Mouse (Mus musculus): ENCODE results near the gene Prss33. TPM values are rescaled to one million over a fixed set of nuclear protein-coding genes. Genes with fewer than 3 reads are reported as not detected.

The Prss33 gene
- polyA plus RNA-seq, 1 experiment from 2014 or later = not detected

GRCm38 (mm10) chr17:23802746-23803365, 33.0 kb downstream of the Prss33 start:
- H3K4me2 ChIP-seq = peak overlapping the region; percentile 75
- H3K9ac ChIP-seq = peak overlapping the region; percentile 90
- peaks cover 2% of the 10 kb centered on the region for H3K36me3 ChIP-seq
- peaks cover 31% of the 10 kb centered on the region for H3K4me1 ChIP-seq (replicated peaks)
- peak; percentile 98 for ATAC-seq (replicated peaks; ENCODE audit: insufficient number of reproducible peaks, insufficient read depth, low FRiP score, low read depth)
- H3K27me3 ChIP-seq = no peaks in the 10 kb centered on the region
- H3K9me3 ChIP-seq (replicated peaks) = no peaks in the 10 kb centered on the region
- H3K27ac ChIP-seq = peak overlapping the region; percentile 94
- under 1% methylated on average over 59 of the region's 60 CpGs for WGBS
- peak overlapping the region; percentile 72 for H3K4me3 ChIP-seq

GRCm38 (mm10) chr17:23801627-23802026, 34.2 kb downstream of the Prss33 start:
- Histone ChIP-seq H3K27me3 (no peaks in the 10 kb centered on the region), H3K36me3 (no peaks in the 10 kb centered on the region), H3K27ac (no peak overlapping the region), H3K4me3 (no peak overlapping the region), H3K4me1 (replicated peaks) (peaks cover 21% of the 10 kb centered on the region), H3K4me2 (no peak overlapping the region), H3K9ac (no peak overlapping the region), H3K9me3 (replicated peaks) (no peaks in the 10 kb centered on the region)
- no peak for ATAC-seq (replicated peaks; ENCODE audit: insufficient number of reproducible peaks, insufficient read depth, low FRiP score, low read depth)
- WGBS = 93% methylated on average over 10 of the region's 10 CpGs

- Histone ChIP-seq H3K4me1 (replicated peaks) (no peaks in the 10 kb centered on the region), H3K9ac (no peak overlapping the region), H3K4me3 (no peak overlapping the region), H3K27ac (no peak overlapping the region), H3K27me3 (no peaks in the 10 kb centered on the region), H3K4me2 (no peak overlapping the region), H3K36me3 (no peaks in the 10 kb centered on the region), H3K9me3 (replicated peaks) (no peaks in the 10 kb centered on the region)
- ATAC-seq (replicated peaks; ENCODE audit: insufficient number of reproducible peaks, insufficient read depth, low FRiP score, low read depth) = no peak
- WGBS = 59% methylated on average over 7 of the region's 7 CpGs
Observed at GRCm38 (mm10) chr17:23797316-23797715, 38.5 kb downstream of the Prss33 start.

GRCm38 (mm10) chr17:23795323-23795722, 40.5 kb downstream of the Prss33 start:
- 91% methylated on average over 8 of the region's 8 CpGs for WGBS
- ATAC-seq (replicated peaks; ENCODE audit: insufficient number of reproducible peaks, insufficient read depth, low FRiP score, low read depth) = no peak
- H3K27ac ChIP-seq = no peak overlapping the region
- H3K27me3 ChIP-seq = no peaks in the 10 kb centered on the region
- no peaks in the 10 kb centered on the region for H3K9me3 ChIP-seq (replicated peaks)
- H3K9ac ChIP-seq = no peak overlapping the region
- no peak overlapping the region for H3K4me3 ChIP-seq
- no peaks in the 10 kb centered on the region for H3K36me3 ChIP-seq
- peaks cover 6% of the 10 kb centered on the region for H3K4me1 ChIP-seq (replicated peaks)
- H3K4me2 ChIP-seq = no peak overlapping the region

GRCm38 (mm10) chr17:23791079-23791357, 44.8 kb downstream of the Prss33 start:
- Histone ChIP-seq H3K9ac (no peak overlapping the region; the same call in 1 of the 2 replicates), H3K9me3 (replicated peaks) (no peaks in the 10 kb centered on the region), H3K4me3 (peak overlapping the region; percentile 50), H3K36me3 (no peaks in the 10 kb centered on the region), H3K4me2 (peak overlapping the region; percentile 80), H3K4me1 (replicated peaks) (peaks cover 19% of the 10 kb centered on the region), H3K27me3 (no peaks in the 10 kb centered on the region), H3K27ac (peak overlapping the region; percentile 85)
- ATAC-seq (replicated peaks; ENCODE audit: insufficient number of reproducible peaks, insufficient read depth, low FRiP score, low read depth) = 0 out of 2 replicates have a peak, but pooled peaks have one; percentile 20
- WGBS = 47% methylated on average over 2 of the region's 2 CpGs

GRCm38 (mm10) chr17:23790269-23791078, 45.4 kb downstream of the Prss33 start, which contains the start of gene Srrm2:
Gene Srrm2, plus strand, starts transcription at chr17:23790532.
- WGBS = 3% methylated on average over 29 of the region's 29 CpGs
- Histone ChIP-seq H3K4me2 (peak within 1 kb of the TSS; percentile 80), H3K4me3 (peak within 1 kb of the TSS; percentile 50), H3K9me3 (replicated peaks) (no peaks in the 10 kb centered on the region), H3K27ac (peak within 1 kb of the TSS; percentile 85), H3K9ac (peak within 1 kb of the TSS; percentile 63), H3K27me3 (no peaks in the 10 kb centered on the region), H3K36me3 (no peaks in the 10 kb centered on the region), H3K4me1 (replicated peaks) (peaks cover 25% of the 10 kb centered on the region)
- peak; percentile 66 for ATAC-seq (replicated peaks; ENCODE audit: insufficient number of reproducible peaks, insufficient read depth, low FRiP score, low read depth)

- Histone ChIP-seq H3K9me3 (replicated peaks) (no peaks in the 10 kb centered on the region), H3K4me3 (peak overlapping the region; percentile 50), H3K4me2 (peak overlapping the region; percentile 80), H3K4me1 (replicated peaks) (peaks cover 25% of the 10 kb centered on the region), H3K27ac (peak overlapping the region; percentile 85), H3K27me3 (no peaks in the 10 kb centered on the region), H3K9ac (peak overlapping the region; percentile 63), H3K36me3 (no peaks in the 10 kb centered on the region)
- ATAC-seq (replicated peaks; ENCODE audit: insufficient number of reproducible peaks, insufficient read depth, low FRiP score, low read depth) = no peak
- 15% methylated on average over 8 of the region's 8 CpGs for WGBS
Observed at GRCm38 (mm10) chr17:23789749-23790268, 46.0 kb downstream of the Prss33 start.

GRCm38 (mm10) chr17:23788973-23789372, 46.9 kb downstream of the Prss33 start:
- H3K27me3 ChIP-seq = no peaks in the 10 kb centered on the region
- no peak overlapping the region for H3K4me3 ChIP-seq
- no peaks in the 10 kb centered on the region for H3K36me3 ChIP-seq
- ATAC-seq (replicated peaks; ENCODE audit: insufficient number of reproducible peaks, insufficient read depth, low FRiP score, low read depth) = no peak
- no peak overlapping the region for H3K9ac ChIP-seq
- peaks cover 25% of the 10 kb centered on the region for H3K4me1 ChIP-seq (replicated peaks)
- H3K9me3 ChIP-seq (replicated peaks) = no peaks in the 10 kb centered on the region
- H3K4me2 ChIP-seq = no peak overlapping the region
- WGBS = 86% methylated on average over 4 of the region's 4 CpGs
- no peak overlapping the region for H3K27ac ChIP-seq

- no peak for ATAC-seq (replicated peaks; ENCODE audit: insufficient number of reproducible peaks, insufficient read depth, low FRiP score, low read depth)
Observed at GRCm38 (mm10) chr17:23786510-23786931, 49.3 kb downstream of the Prss33 start.

GRCm38 (mm10) chr17:23785561-23786471, 50.0 kb downstream of the Prss33 start, which contains the start of gene Flywch2:
Gene Flywch2, minus strand, starts transcription at chr17:23786081.
- Histone ChIP-seq H3K4me2 (peak within 1 kb of the TSS; percentile 95), H3K4me3 (peak within 1 kb of the TSS; percentile 55), H3K27me3 (no peaks in the 10 kb centered on the region), H3K36me3 (no peaks in the 10 kb centered on the region), H3K9me3 (replicated peaks) (no peaks in the 10 kb centered on the region), H3K4me1 (replicated peaks) (peaks cover 22% of the 10 kb centered on the region), H3K27ac (no peak within 1 kb of the TSS), H3K9ac (peak within 1 kb of the TSS; percentile 66)
- peak; percentile 70 for ATAC-seq (replicated peaks; ENCODE audit: insufficient number of reproducible peaks, insufficient read depth, low FRiP score, low read depth)
- WGBS = 4% methylated on average over 43 of the region's 43 CpGs

More at GRCm38 (mm10) chr17:23786510-23786931, 49.3 kb downstream of the Prss33 start:
- H3K36me3 ChIP-seq = no peaks in the 10 kb centered on the region
- peaks cover 25% of the 10 kb centered on the region for H3K4me1 ChIP-seq (replicated peaks)
- no peak overlapping the region for H3K27ac ChIP-seq
- H3K4me2 ChIP-seq = peak overlapping the region; percentile 95
- H3K9me3 ChIP-seq (replicated peaks) = no peaks in the 10 kb centered on the region
- no peaks in the 10 kb centered on the region for H3K27me3 ChIP-seq
- WGBS = 18% methylated on average over 13 of the region's 13 CpGs
- H3K4me3 ChIP-seq = peak overlapping the region; percentile 55
- no peak overlapping the region for H3K9ac ChIP-seq

GRCm38 (mm10) chr17:23783352-23783751, 52.5 kb downstream of the Prss33 start:
- no peak overlapping the region for H3K9ac ChIP-seq
- H3K4me1 ChIP-seq (replicated peaks) = peaks cover 12% of the 10 kb centered on the region
- ATAC-seq (replicated peaks; ENCODE audit: insufficient number of reproducible peaks, insufficient read depth, low FRiP score, low read depth) = no peak
- no peaks in the 10 kb centered on the region for H3K27me3 ChIP-seq
- no peaks in the 10 kb centered on the region for H3K36me3 ChIP-seq
- no peak overlapping the region for H3K27ac ChIP-seq
- no peaks in the 10 kb centered on the region for H3K9me3 ChIP-seq (replicated peaks)
- H3K4me2 ChIP-seq = no peak overlapping the region
- no peak overlapping the region for H3K4me3 ChIP-seq

Data from heart, embryonic 15.5 days (tissue).